Mouse (Mus musculus) hematopoietic stem cell, adult 5-6 weeks (primary cell): ENCODE data around the gene 1810030O07Rik. TPM values are rescaled to one million over a fixed set of nuclear protein-coding genes. Genes with fewer than 3 reads are reported as not detected.
"Not testable (repeated sequence)": the region's sequence is repeated elsewhere in the genome, so short reads cannot be mapped to it uniquely, and the experiment has no call there.

Source experiments
- ATAC-seq, 2 experiments: fragments of 125-278 bp in 1 of 2; replicated peaks in 1 of 2; 2 replicates each; pipeline ENCODE4 v1.8.0; 2016 to 2017; ENCODE audit warnings: inconsistent platforms in 2 of 2, mild to moderate bottlenecking in 2 of 2, moderate number of reproducible peaks in 2 of 2, low read depth in 1 of 2, moderate TSS enrichment in 1 of 2; ENCODE audit not compliant: low FRiP score in 2 of 2, poor library complexity in 2 of 2, severe bottlenecking in 2 of 2, insufficient read depth in 1 of 2, low TSS enrichment in 1 of 2
- total RNA-seq: library from RNA; stranded (forward); fragments of 172-1452, 232-1000 nt; gene quantifications from 2 replicates; pipeline ENCODE4 v1.2.3, GENCODE M21; 2017

Gene 1810030O07Rik
- 38.6 and 41.2 TPM in 2 replicates for total RNA-seq

DNA sequence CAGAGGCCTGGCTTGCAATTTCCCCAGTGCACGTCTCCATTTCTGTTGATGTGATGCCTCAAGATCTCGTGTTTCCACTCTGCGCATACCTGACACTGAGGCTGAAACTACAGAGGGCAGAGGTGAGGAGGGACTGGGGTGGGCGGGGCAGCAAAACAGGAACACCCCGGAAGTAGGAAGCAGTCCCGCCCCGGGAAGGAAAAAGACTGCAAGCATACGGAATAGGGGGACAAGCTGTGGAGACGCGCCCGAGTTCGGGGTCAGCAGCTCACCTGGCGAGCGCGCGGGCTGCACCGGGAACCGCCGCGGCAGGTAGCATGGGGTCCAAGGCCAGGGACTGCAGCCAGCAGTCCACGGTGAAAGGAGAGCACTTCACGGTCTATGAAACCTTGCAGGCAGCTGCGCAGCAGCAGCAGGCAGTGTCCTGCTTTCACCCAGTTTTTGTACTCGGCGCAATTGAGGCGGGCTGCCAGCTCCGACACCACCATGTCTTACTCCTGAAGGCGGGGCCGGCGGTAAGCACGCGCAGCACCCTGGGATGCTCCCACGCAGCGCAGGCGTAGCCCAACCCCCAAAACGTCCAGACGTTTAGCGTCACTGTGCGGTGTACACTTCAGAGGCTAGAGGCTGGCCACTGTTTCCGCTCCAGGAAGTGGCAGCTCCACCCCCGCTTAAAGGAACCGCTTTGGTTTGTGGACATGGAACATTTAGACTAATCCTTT, at the start of gene 1810030O07Rik:
Gene 1810030O07Rik (minus strand): TSS at position 615 of the 722 bp plus-strand sequence.
- peak; percentile 99 to 100 for ATAC-seq

DNA sequence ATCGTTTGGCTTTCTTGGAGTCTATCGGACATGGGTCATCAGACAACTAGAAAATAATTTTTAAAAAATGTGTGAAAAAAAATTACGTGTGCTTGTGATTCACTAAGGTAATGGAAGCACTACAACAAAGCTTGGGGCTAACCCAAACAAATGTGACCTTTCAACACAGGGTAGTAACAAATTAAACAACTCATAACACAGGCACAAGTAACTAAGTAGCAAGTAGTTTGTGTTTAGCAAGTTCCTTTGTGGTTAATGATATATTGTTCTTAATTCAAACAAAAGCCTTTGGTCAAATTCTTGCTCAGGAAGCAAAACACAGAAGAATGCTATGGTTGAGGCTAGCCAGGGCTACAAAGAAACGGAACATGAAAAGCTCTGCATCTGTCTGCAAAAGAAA, 42.6 kb upstream of the 1810030O07Rik start:
- ATAC-seq, result no peak

DNA sequence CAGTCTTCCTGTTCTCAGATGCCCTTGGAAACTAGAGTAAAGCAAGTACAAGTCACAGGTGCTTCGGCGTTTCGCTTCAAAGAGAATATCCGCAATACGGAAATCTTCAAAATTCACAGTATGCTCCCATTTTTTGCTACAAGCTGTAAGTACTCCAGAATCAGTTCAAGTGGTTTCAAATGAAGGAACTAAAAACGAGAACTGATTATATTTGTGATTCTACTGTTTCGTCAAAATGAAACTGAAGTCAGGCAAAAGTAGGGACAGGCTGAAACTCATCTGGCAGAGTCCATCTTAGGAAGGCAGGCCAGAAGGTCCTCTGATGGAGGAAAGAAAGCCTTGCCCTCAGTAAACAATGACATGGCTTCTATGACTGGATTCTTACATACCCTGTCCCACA, 40.3 kb upstream of the 1810030O07Rik start:
- no peak for ATAC-seq

DNA sequence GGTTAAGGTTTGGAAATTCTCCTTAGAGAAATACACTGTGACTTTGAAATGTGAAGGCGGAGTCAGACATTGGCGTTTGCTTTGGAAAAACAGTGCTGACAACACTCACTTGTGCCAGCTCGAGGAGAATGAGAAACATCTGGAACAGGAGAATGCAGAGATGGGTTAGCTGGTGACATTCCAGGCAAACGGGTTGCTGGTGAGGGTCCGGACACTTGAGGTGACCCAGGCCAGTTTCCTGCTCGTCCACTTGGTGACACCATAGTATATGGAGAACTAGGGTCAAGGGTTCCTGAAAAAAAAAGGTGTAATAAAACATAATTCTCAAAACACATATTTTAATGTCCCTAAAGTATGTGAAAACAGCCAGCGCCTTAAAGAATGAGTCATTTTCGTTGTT, 13.4 kb upstream of the 1810030O07Rik start:
- ATAC-seq, result no peak

DNA sequence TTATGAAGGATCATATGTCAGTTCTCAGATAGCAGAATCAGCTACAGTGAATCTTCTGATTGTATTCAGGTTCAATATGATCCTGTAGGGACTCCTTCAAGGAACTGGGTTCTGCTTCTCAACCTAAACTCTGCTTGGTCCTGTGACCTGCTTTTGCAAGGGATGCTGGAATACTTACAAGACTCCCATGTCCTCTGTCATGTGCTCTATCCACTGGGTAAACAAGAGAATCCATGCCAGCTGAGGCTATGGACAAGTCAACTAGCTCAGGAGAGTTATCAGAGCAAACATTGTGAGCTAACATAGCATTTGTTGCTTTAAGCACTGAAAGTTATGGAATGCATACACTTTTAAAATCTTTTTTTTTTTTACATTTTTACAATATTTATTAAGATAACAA, 12.6 kb upstream of the 1810030O07Rik start:
- no peak for ATAC-seq

DNA sequence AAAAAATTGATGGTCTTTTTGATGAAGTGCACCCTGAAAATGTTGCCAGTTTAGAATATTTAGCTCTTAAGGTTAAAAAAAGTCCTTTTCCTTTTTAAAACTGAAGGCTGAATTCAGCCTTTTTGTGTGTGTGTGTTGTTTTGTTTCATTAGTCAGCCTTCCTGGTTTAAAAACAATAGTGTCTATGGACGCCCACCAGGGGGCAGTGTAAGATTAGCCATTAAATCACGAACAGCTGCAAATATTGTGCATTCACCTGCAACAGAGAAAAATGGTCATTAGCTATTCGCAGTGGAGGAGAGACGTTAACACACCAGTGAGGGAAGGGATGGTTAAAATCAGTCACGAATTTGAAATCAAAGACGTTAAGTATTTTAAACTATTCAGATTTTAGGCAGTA, 3.9 kb upstream of the 1810030O07Rik start:
- ATAC-seq, result no peak

DNA sequence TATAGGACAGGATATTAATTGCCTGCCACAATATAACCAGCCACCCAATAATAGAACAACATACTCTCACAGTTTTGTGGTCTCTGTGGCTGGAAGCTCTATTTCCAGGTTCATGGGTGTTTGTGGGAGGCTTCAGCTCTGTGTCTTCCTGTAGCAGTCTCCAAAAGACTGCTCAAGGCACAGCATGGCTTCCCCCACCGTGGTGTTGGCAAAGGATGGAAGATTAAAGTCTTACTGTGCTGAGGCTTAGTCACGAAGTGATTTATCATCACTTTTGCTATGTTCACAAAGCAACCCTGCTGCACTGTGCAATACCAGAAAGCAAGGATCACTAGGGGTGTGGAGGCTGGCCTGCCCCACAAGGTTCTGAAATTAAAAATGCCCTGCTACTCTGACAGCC, 19.6 kb downstream of the 1810030O07Rik start:
- no peak for ATAC-seq

DNA sequence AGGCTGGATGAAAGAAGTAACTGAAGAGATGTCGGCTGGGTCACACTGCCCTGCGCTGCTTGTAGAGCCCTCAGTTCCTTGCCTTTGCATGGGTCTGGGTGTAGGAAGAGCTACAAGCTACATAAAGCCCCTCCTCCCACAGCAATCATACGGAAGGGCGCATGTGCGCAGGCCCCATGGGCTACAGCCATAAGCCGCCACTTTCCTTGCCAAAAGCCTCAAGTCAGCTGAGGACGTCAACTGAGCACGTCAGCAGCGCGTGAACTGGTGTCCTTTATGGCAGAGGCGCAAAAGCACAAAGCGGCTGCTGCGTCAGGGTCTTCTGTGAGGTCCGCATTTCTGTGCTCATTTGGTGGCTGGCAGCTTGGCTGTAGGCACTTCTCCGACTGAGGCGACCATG, 21.6 kb downstream of the 1810030O07Rik start:
- ATAC-seq, result no peak

DNA sequence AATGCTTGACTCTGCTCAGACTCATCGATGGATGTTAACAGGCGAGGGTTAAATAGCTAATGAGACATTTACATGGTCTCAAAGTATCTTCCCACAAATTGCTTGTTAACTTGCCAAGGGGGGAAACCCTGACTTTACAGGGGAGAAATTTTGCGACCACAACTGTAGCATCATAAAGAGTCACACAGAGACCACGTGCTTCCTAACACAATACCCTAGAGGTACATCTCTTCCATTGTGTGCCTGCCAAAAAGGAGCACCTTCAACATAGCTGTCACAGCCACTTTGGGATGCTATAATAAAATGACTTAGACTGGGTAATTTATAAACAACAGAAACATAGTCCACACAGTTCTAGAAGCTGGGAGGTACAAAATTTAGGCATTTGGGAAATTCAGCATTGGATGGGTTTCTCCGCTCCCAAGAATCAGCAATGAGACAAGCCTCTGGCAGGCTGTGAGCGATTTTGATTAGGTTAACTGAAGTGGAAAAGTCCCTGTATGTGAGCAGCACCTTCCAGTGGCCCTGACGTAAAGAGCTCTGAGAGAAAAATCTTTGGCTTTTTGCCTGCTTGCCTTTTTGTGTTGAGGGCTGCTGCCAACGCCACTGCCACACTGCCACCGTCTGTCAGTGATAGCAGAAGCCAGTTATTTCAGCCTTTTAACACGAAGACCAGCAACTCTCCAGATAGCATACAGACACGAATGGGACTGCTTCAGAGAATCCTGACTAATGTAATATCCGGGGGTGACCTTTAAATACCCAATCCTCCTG, 27.8 kb downstream of the 1810030O07Rik start:
- no peak for ATAC-seq

DNA sequence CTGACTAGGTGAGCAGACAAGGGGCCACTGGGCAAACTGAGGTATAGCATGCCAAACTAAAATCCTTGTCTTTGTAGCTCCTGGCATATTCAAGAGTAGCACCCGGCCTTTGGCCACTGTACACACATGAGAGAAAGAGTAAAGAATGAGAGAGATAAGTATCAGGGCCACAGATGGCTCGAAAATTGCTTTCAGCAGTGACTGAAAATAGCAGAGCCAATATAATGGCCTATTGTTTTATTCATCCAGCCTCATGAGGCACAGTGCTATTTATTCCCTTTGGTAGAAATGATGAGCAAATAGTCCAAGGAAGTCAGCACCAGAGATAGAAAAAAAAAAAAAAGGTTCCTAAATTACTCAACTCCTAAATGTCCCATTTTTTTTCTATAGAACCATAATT, 28.5 kb downstream of the 1810030O07Rik start:
- no peak for ATAC-seq

DNA sequence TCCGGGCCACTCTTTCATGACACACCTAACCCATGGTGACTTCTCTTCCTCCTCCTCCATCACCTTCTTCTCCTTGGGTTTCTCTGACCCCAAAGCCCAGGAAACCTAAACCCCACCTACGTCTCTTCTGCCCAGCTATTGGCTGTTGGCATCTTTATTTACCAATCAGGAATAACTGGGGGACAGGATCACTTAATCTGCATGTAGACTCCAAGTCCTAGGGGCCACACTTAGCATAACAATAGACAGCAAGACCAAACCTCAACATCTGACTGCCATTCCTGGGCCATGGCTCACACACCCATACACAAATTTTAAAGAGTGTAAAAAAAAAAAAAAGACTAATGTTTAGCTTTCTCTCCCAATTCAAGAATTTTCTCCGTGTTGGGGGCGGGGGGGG, 48.3 kb downstream of the 1810030O07Rik start:
- ATAC-seq, result no peak

DNA sequence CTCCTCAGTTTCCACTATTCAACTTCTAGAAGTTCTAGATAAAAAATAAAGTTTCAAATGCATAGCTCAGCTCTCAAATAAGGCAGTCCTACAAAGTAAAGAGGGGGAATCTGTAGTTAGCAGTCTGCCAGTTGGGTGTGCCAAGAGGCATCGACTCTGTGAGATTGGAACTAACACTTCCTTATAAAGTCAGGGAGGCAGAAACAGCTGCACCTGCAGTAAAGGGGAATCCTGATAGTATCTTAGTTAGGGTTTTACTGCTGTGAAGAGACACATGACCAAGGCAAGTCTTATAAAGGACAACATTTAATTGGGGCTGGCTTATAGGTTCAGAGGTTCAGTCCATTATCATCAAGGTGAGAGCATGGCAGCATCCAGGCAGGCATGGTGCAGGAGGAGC, 61.1 kb downstream of the 1810030O07Rik start:
- ATAC-seq, result not testable (repeated sequence)

DNA sequence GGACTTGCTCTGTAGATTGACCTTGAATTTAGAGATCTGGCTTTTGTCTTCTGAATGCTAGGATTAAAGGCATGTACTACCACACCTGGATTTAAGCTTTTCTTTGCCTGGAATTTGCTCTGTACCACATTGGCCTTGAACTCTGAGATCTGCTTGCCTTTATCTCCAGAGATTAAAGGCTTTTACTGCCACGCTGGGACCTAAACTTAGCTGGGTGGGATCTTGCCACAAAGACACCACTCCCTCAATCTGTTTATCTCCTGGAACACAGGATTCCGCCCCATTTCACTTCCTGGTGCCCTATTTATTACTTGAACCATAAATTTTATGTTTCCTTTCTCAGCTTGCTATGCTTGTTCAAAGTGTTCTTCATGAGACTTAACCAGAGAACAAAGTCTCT, 62.3 kb downstream of the 1810030O07Rik start:
- ATAC-seq, result no peak

DNA sequence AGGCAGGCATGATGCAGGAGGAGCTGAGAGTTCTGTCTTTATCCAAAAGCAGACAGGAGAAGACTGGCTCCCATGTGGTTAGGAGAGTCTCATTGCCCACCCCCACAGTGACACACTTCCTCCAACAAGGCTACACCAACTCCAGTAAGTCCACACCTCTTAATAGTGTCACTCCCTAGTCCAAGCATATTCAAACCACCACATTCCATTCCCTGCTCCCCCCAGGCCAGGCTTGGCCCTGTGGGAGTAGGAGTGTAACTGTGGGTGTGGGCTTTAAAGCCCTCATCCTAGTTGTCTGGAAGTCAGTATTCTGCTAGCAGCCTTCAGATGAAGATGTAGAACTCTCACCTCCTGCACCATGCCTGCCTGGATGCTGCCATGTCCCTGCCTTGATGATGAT, 62.9 kb downstream of the 1810030O07Rik start:
- ATAC-seq, result not testable (repeated sequence)

Other genes starting within 250 kb of the 1810030O07Rik start
- 67.9 and 87.2 TPM in 2 replicates for gene Atp6ap2, start 85.9 kb downstream of the 1810030O07Rik start, total RNA-seq
- gene Med14, start 88.4 kb upstream of the 1810030O07Rik start, total RNA-seq, result 18.5 and 19.9 TPM in 2 replicates